Mouse (Mus musculus): ENCODE data around the gene Mob3b. TPM values are rescaled to one million over a fixed set of nuclear protein-coding genes. Genes with fewer than 3 reads are reported as not detected.
"Not testable (repeated sequence)": the region's sequence is repeated elsewhere in the genome, so short reads cannot be mapped to it uniquely, and the experiment has no call there.

The Mob3b gene
- total RNA-seq, 2 experiments from 2014 or later = 2.8 to 3.9 TPM

- DNase-seq = no peak
These were observed 192.4 kb downstream of the Mob3b start for GRCm38 (mm10) chr4:34964906-34965305.

GRCm38 (mm10) chr4:34963999-34964398 is 193.3 kb downstream of the Mob3b start:
- DNase-seq = no peak

- no peak for DNase-seq
These were observed 196.3 kb downstream of the Mob3b start for GRCm38 (mm10) chr4:34960781-34961560.

GRCm38 (mm10) chr4:34959477-34959876 is 197.8 kb downstream of the Mob3b start:
- no peak for DNase-seq

GRCm38 (mm10) chr4:34958155-34959028 is 198.9 kb downstream of the Mob3b start:
- peak; percentile 35 for DNase-seq

- no peak for DNase-seq
These were observed 203.6 kb downstream of the Mob3b start for GRCm38 (mm10) chr4:34953716-34954115.

- no peak for DNase-seq
These were observed 210.1 kb downstream of the Mob3b start for GRCm38 (mm10) chr4:34947181-34947580.

- DNase-seq = no peak
These were observed 216.2 kb downstream of the Mob3b start for GRCm38 (mm10) chr4:34941046-34941445.

- DNase-seq = not testable (repeated sequence)
These were observed 228.9 kb downstream of the Mob3b start for GRCm38 (mm10) chr4:34928386-34928785.

- peak; percentile 19 for DNase-seq
These were observed 235.0 kb downstream of the Mob3b start for GRCm38 (mm10) chr4:34922177-34922870.

GRCm38 (mm10) chr4:34917400-34917799 is 239.9 kb downstream of the Mob3b start:
- no peak for DNase-seq

GRCm38 (mm10) chr4:34912171-34912570 is 245.1 kb downstream of the Mob3b start:
- no peak for DNase-seq

- no peak for DNase-seq
These were observed 245.9 kb downstream of the Mob3b start for GRCm38 (mm10) chr4:34911401-34911800.

- DNase-seq = no peak
These were observed 249.2 kb downstream of the Mob3b start for GRCm38 (mm10) chr4:34908127-34908526.

GRCm38 (mm10) chr4:34907026-34907425 is 250.3 kb downstream of the Mob3b start:
- DNase-seq = no peak

- DNase-seq = no peak
These were observed 251.1 kb downstream of the Mob3b start for GRCm38 (mm10) chr4:34906151-34906550.

GRCm38 (mm10) chr4:34905396-34905795 is 251.9 kb downstream of the Mob3b start:
- DNase-seq = no peak

GRCm38 (mm10) chr4:34901582-34901981 is 255.7 kb downstream of the Mob3b start:
- DNase-seq = not testable (repeated sequence)

GRCm38 (mm10) chr4:34901166-34901565 is 256.1 kb downstream of the Mob3b start:
- DNase-seq = no peak

- no peak for DNase-seq
These were observed 257.1 kb downstream of the Mob3b start for GRCm38 (mm10) chr4:34900155-34900554.

GRCm38 (mm10) chr4:34899322-34899721 is 258.0 kb downstream of the Mob3b start:
- DNase-seq = no peak
